Mouse (Mus musculus) cerebellum, adult 9-11 months (tissue): ENCODE data around the gene Slc12a5.
A peak's percentile ranks its signal among the peaks of the same experiment; 100 is the strongest.

Source experiments
- DNase-seq: peaks from one replicate; pipeline ENCODE4 v3.0.0; 2022

Gene Slc12a5

DNA sequence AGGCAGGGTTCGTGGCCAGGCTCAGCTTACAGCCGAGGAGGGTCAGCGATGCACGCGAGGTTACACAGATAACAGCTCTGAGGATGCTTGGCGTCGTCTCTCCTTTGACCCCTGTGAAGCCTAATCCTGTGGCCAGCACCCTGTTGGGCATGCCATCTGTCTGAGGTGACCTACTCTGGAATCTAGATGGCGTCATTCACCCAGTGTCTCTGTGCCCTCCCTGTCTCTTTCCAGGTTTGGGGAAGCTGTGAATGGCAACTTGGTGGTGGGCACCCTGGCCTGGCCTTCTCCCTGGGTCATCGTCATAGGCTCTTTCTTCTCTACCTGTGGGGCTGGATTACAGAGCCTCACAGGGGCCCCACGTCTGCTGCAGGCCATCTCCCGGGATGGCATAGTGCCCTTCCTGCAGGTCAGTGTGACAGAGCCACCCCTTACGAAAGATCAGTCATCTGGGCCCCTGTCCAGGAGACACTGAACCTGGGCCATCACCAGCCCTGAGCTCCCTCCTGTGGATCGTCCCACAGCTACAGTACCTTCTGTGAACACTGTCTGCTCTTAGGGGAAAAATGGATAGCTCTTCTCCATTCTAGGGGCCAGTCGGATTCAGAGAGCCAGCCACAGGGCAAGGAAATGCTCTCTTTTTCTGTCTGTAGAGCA lies 25.9 kb downstream of the Slc12a5 start:
- peak; percentile 87 for DNase-seq

DNA sequence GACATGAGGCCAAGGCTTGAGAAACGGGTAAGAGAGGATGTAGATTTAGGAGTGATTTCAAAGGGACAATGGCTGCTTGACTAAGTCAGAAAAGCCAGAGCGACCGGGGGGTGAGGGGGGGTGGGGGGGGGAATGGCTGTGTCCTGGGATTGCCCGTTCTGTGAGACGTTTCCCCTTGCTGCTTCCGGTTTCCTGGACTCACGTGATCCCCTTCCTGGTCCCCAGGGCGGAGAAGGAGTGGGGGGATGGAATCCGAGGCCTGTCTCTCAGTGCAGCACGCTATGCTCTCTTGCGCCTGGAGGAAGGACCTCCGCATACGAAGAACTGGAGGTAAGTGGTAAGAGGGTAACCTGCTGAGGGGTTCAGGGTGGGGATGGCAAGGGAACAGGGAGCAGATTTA lies 28.2 kb downstream of the Slc12a5 start:
- DNase-seq, result peak; percentile 34

DNA sequence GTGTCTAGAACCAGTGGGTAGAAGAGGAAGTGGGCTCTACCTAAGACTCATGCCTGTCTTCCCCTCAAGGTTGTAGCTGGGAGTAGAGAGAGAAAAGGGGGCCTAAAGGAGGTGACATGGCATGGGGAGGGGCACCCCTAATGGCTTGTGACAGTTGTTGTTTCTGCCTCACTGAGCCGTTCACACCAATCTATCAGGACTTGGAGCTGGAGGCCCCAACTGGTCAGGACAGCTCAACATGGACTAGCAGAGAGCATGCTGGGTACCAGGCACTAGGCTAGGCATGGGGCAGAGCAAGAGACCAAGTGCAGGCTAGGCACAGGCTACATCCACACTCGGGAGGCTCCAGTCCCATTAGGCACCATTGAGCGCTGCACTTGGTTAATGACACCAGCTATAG lies 30.5 kb downstream of the Slc12a5 start:
- peak; percentile 14 for DNase-seq

DNA sequence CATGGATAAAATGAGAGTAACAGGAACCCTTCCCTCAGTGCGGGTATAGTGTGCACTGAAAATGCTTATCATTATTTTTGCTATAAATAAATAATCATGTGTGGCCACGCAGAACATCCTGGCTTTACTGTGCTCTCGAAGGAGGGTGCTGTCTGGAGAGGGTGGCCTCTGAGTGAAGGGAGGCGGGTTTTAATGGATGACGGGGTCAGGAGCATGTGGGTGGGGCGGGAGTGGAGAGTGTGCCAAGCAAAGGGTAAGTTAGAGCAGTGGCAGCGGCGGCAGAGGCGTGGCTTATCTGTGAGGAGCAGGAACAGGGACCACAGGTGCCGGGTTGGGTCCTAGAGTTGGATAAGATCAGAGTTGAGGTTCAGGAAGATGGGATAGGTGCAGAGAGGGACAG lies 31.2 kb downstream of the Slc12a5 start:
- peak; percentile 33 for DNase-seq

DNA sequence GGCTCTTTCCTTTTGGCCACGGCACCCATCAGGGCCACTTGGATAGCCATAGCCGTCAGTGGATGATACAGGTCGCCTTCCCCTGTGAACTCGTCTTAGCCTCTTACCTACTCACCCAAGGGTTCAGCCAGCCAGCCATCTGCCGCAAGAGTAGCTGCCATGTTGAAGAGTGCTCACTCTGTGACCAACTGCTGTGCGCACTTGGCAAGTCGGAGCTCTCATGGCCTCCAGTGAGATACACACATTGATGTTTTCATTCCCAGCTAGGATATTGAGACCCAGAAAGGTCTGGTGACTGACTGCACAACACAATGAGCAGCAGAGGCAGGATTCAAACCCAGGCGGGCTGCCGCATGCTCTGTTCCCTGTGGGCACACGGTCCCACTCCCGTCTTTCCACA lies 33.6 kb downstream of the Slc12a5 start:
- DNase-seq, result peak; percentile 75

DNA sequence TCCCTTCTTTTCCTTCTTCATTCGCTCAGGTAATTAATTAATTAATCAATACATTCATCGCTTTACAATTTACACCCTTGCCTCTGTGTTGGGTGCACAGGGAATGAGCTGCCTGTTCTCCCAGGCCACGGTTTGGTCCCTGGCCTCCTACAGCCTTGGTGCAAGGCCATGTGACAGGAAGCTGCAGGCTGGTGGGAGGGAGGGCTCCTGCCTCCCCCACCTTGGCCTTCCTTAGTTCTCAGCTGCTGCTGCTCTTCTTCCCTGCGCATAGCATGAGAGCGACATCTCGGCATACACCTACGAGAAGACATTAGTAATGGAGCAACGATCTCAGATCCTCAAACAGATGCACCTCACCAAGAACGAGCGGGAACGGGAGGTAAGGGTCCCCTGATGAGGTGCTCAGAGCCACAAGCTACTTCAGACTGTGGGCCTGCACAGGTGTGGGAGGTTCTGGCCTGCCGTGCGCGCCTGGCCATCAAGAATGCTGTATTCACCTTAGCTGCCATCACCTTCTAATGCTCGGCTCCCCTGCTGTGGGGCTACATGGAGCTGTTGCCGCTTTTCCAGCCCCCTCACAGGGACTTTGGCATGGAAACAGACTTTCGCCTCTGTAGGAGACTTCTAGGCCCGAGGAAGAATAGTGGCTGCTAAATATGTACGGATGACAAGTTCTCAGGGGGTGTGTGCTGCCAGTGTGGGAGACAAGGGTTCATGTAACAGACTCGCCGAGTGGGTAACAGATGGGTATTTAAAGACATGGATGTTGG lies 34.2 kb downstream of the Slc12a5 start:
- DNase-seq, result peak; percentile 59

DNA sequence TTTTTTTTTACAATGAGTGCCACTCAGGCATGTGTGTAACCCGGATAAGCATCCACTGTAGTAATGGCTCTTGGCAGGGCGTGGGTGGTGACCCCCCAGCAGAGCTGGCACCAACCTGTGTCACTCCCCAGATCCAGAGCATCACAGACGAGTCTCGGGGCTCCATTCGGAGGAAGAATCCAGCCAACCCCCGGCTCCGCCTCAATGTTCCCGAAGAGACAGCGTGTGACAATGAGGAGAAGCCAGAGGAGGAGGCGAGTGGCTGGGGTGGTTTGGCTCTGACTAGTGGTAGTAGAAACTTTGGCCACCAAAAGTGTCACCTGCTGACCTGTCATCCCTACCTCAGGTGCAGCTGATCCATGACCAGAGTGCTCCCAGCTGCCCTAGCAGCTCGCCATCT lies 35.4 kb downstream of the Slc12a5 start:
- peak; percentile 60 for DNase-seq

DNA sequence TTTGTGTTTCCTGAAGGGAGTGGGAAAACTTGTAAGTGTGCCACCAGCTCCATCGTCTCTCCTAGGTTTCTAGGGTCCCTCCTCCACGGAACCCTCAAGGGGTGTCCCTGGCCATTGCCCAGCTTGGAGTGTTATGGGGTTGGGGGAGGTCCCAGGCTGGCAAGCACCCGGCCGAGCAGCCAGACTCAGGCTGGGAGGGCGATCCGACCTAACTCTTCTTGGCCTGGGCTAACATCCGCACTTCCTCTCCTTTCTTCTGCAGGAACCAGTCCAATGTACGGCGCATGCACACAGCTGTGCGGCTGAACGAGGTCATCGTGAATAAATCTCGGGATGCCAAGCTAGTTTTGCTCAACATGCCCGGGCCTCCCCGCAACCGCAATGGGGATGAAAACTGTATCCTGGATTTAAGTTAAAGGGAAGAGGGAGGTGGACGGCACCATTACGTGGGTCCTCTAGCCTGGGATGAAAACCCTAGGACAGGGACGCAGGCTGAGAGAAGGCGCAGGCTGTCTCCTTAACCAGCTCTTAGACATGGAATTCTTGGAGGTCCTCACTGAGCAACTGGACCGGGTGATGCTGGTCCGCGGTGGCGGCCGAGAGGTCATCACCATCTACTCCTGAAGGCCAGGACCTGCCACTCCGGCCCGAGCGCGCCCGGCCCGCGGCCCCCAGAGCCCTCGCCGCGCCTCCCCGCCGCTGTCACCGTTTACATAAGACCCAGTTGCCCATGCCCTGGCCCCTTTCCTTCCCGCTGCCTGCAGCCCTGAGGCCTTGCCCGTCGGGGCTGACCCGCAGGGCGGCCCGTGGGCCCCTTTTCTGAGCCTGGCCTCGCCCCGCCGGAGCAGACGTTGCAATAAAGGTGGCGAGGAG lies 36.5 kb downstream of the Slc12a5 start:
- DNase-seq, result peak; percentile 40

DNA sequence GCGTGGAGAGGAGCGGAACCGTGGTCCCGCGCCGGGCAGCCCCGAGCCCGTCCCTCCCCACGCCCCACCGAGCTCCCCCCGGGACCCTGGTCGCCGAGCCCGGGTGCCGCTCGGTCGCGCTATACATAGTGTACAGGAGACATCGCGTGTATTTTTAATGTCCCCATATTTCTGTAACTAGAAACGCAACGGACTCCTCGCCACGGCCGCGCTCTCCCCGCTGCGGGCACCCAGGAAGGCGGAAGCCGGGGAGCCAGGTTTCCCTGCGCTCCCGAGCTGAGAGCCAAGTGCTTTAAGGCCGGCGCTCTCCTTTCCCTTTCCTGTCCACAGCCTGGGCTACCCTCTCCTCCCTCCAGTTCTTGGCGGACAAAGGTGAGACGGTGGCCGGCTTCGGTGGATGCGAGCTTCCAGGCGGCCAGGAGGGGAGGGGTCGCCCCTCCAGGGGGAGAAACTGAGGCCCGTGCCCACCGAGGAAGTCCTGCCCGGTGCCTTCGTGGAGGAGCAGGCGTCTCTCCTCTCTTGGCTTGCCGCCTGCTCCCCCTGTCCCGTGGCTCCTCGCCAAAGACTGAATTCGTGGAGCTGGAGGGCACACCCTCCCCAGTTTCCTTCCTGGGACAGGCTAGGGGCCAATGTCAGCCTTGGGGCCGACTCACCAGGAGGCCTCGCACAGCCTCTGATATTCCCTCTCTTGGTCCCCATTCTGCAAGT lies 37.3 kb downstream of the Slc12a5 start:
- DNase-seq, result peak; percentile 57

DNA sequence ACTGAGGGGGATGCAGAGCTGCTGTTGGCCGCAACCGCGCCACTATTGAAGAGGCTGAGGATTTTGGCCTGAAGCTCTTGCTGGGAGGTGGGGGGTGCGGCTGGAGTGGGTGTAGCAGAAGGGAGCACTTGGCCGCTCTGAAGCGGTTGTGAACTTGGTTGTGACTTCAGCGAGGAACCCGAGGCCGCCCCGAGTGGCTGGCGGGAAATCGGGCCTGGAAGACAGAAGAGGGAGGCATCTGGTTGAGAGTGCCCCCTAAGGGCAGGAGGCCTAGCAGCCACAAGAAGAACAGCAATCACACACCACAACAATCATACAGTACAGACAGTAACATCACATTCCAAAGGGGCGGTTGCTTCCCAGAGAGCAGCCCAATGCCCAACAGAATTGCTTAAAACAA lies 41.4 kb downstream of the Slc12a5 start:
- peak; percentile 37 for DNase-seq

DNA sequence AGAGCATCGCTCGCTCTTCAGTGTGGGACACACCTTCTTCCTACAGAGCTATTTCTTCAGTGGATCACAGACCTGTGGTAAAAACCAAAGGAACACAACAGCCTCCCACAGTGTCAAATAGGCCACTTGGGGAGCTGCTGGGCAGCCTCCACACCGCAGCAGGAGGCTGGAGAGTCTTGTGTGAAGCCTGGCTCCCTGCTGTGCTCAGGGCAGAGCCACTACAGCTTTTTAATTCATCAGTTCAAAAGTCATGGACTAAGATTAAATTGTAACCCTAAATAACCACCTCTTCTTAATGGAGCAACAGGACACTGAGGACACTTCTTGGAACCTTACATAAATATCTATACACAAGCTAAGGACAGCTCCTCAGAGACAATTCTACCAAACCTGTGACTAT lies 42.5 kb downstream of the Slc12a5 start:
- peak; percentile 33 for DNase-seq

DNA sequence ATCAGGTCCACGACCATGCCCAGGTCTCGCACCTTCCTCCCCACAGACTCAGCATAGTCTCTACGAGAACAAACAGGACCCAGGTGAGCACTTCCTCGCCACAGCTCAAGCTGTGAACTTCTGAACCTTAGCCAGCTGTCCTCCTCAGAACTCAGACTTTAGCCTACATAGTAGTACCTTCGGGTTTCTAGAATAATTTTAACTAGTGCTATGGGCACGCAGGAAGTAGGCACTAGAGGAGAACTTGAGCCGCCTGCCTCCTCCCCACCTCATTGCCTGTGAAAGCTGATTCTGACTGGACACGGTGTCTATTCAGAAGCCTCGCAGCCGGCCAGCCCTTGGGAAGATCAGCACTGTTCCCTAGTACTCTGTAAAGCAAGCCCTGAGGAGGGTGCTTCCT lies 43.6 kb downstream of the Slc12a5 start:
- DNase-seq, result no peak

DNA sequence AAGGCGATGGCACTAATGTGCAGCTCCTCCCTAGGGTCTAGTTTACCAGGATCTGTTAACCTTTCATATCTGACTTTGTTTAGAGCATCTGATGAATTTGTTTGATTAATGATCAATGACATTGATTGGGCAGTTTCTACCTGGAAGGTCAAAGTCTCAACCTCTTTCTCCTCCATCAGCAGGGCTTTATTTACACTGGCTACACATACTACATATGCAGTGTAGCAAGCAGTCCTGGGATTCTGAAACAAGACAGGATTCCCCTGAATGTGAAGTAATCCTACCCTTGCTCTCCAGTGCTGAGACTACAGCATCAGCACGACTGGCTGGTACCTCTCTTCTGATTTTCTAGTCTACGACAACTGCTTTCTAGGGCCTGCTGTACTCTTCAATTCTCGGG lies 46.2 kb downstream of the Slc12a5 start:
- DNase-seq, result no peak

DNA sequence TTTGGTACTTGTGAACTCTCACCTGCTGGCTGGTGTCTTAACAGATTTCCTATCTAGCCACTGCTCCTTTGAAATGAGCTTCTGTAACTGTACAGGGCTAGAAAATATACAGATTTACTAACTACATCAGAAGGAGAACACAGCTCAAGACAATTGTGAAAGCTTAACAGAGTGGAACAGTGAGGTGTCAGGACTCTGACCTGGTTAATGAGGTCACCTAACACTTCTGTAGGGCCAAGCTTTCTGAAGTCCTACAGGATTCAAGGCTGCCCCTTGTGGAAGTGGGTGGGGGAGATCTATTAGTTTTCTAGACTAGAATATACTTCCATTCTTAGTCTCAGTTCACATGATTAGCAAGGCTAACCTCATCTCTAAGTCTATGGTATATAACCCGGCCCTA lies 47.4 kb downstream of the Slc12a5 start:
- no peak for DNase-seq

DNA sequence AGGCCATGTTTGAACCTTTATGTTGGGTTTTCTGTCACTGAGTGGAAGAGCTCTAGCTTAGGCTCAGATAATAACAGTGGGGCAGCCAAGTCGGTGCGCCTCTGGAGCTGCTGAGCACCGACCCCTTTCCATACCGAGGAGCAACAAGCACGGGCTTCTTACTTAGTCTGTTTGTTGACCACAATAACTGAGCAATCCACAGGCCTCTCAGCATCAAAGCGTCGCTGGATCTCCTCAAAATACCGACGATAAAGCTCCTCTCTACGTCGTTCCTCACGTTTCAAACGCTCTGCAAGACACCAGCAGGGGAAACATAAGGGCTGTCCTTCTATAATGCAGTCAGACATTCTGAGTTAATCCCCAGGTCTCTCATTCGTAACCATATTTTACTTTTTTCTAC lies 48.6 kb downstream of the Slc12a5 start:
- DNase-seq, result no peak

DNA sequence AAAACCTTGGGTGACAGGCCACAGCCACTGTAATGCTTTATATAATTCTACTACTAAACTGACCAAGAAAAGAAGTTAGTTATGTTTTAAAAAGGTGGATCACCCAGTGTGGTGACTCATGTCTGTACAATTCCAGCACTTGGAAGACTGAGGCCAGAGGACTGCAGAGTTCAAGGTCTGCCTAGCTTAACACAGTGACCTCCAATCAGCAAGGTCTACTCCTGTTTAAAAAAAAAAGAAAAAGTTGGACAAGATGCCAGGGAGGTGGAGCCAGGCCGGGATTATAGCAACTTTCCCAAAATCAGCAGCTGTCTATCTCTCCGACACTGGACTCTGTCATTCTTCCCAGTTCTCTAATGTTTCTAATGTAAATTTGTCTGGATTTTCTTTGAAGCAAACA lies 49.0 kb downstream of the Slc12a5 start:
- no peak for DNase-seq

DNA sequence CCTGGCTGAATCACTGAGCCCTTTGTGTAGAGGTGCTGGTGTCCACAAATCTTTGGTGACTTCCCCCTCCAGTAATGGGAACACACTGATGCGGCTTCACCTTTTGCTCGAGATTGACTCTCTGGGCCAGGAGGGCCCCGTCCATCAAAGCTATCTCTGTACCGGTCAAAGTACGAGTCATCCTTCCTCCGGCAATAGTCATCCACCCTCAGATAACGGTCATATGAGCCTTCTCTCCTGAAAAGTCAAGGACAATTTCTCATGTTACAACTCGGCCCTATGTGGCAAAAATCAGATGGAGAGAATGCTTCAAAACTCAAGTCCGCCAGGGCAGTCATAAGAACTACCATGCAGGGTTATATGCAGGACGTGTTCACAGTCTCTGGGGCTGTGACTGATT lies 49.7 kb downstream of the Slc12a5 start:
- no peak for DNase-seq

DNA sequence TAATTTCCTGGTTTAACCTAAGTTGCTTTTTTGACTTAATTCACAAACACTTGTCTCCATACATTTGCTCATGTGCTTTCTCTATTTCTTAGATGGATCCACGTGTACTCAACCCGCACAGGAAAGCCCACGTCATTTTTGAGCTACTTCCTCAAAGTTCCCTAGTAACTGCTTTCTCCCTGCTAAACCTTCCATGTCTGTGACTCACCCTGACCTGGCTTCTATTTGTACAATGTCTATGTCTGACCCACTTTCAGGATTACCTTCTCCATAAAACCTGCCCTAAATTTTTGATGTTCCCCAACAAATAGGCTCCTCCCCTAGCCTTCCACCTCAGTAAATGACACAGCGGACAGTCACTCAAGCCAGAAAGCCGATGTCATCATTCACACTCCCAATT lies 54.3 kb downstream of the Slc12a5 start:
- no peak for DNase-seq

DNA sequence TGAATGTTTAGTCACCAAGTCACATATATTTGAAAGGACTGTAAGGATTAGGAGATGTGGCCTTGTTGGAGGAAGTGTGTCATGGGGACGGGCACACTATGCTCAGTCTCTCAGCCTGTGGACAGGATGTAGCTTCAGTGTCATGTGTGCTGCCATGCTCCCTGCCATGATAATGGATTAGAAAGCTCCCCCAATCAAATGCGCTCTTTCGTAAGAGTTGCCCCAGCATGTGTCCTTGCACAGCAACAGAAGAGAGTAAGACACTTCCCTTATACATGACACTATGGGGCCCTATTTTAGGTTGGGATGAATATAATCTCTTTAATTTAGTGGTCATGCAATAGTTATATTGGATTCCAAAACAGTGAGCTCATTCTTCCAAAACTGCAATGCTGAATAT lies 59.9 kb downstream of the Slc12a5 start:
- no peak for DNase-seq

DNA sequence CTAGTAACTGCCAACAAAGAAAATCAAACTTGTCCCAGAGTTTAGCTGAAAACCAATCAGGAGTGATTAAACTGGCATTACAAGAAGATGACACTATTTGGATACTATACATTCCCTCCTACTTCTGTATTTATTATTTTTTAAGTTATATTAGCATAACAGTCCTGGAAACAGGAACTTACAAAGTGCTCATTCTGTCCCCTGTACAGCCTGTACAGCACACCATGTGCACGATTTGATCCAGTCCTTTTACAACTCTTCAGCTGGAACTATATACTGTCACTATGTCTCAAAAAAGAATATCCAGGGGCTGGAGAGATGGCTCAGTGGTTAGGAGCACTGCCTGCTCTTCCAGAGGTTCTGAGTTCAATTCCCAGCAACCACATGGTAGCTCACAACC lies 66.6 kb downstream of the Slc12a5 start:
- DNase-seq, result no peak

DNA sequence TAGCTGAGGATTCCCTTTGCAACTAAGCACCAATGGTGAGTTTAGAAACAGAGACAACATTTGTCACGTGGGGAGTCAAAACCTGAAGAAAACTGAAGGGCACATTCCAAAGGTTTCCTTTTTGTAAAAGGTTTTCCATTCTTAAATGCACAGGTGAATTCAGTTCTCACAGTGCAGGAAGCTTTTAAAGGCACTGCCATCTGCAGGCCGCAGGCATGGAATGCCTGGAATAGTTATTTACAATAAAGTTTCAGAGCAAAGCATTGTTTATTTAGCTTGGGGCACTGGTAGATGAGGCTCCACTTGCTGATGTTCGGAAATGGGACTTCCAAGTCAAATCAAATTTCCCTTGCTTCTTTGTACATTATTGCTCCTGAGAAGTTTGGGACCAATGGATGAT lies 71.9 kb downstream of the Slc12a5 start:
- DNase-seq, result no peak

DNA sequence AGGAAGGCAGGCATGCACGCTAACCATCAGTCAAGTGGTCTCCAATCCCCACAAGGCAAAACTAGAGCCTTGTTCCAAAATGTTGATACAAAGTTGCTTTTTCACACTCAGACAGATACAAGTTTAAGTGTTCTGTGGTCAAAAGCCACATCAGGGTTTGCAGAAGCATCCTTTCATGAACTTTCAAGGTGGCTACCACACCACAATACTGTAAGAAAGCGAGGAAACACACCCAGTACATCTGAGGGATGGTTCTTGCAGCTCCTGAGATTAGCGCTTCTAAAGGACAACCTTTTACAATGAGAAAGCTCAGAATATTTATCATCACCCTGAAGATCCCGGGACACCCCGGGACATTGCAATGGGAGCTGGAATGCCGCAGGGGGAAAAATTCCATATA lies 72.7 kb downstream of the Slc12a5 start:
- no peak for DNase-seq
